Mouse (Mus musculus): ENCODE measurements around the gene Dus2. TPM values are rescaled to one million over a fixed set of nuclear protein-coding genes. Genes with fewer than 3 reads are reported as not detected.
A peak's percentile ranks its signal among the peaks of the same experiment; 100 is the strongest.
"Not testable (repeated sequence)": the region's sequence is repeated elsewhere in the genome, so short reads cannot be mapped to it uniquely, and the experiment has no call there.

The Dus2 gene
- total and polyA plus RNA-seq, 2 experiments from 2014 or later, result 15.4 to 20.2 TPM

GRCm38 (mm10) chr8:105998971-105999370, 7.8 kb downstream of the Dus2 start:
- Histone ChIP-seq H3K36me3 (ENCODE audit: insufficient read depth, low read length) (no peaks in the 10 kb centered on the region), H3K27me3 (ENCODE audit: insufficient read depth, low read length) (no peaks in the 10 kb centered on the region), H3K4me2 (ENCODE audit: low read depth, low read length) (no peak overlapping the region), H3K9me3 (ENCODE audit: low read length) (no peaks in the 10 kb centered on the region), H3K4me1 (ENCODE audit: insufficient read depth, low read length) (no peaks in the 10 kb centered on the region), H3K27ac (no peak overlapping the region), H3K9ac (replicated peaks; ENCODE audit: low read length) (no peak overlapping the region), H3K4me3 (ENCODE audit: low read length) (no peak overlapping the region)
- 89% methylated on average over 2 of the region's 2 CpGs for WGBS
- DNase-seq (ENCODE audit: low spot score) (no peak), ATAC-seq (no peak)
- no peak for TF ChIP-seq CTCF (IDR thresholded peaks at IDR 0.05; ENCODE audit: low read depth)

GRCm38 (mm10) chr8:106001908-106002307, 10.8 kb downstream of the Dus2 start:
- no peaks in the 10 kb centered on the region for H3K27me3 ChIP-seq (ENCODE audit: insufficient read depth, low read length)
- H3K36me3 ChIP-seq (ENCODE audit: insufficient read depth, low read length), result no peaks in the 10 kb centered on the region
- no peak for TF ChIP-seq CTCF (IDR thresholded peaks at IDR 0.05; ENCODE audit: low read depth)
- no peak overlapping the region for H3K27ac ChIP-seq
- no peak overlapping the region for H3K4me2 ChIP-seq (ENCODE audit: low read depth, low read length)
- 81% methylated on average over 4 of the region's 4 CpGs for WGBS
- H3K4me1 ChIP-seq (ENCODE audit: insufficient read depth, low read length), result no peaks in the 10 kb centered on the region
- no peak for DNase-seq (ENCODE audit: low spot score)
- H3K9me3 ChIP-seq (ENCODE audit: low read length), result no peaks in the 10 kb centered on the region
- H3K4me3 ChIP-seq (ENCODE audit: low read length), result no peak overlapping the region
- no peak for ATAC-seq
- no peak overlapping the region for H3K9ac ChIP-seq (replicated peaks; ENCODE audit: low read length)

GRCm38 (mm10) chr8:106004538-106005207, 13.5 kb downstream of the Dus2 start:
- no peak for ATAC-seq
- H3K36me3 ChIP-seq (ENCODE audit: insufficient read depth, low read length), result no peaks in the 10 kb centered on the region
- DNase-seq (ENCODE audit: low spot score), result no peak
- 70% methylated on average over 8 of the region's 8 CpGs for WGBS
- no peaks in the 10 kb centered on the region for H3K27me3 ChIP-seq (ENCODE audit: insufficient read depth, low read length)
- no peaks in the 10 kb centered on the region for H3K9me3 ChIP-seq (ENCODE audit: low read length)
- H3K9ac ChIP-seq (replicated peaks; ENCODE audit: low read length), result no peak overlapping the region
- no peaks in the 10 kb centered on the region for H3K4me1 ChIP-seq (ENCODE audit: insufficient read depth, low read length)
- H3K4me3 ChIP-seq (ENCODE audit: low read length), result no peak overlapping the region
- H3K27ac ChIP-seq, result no peak overlapping the region
- TF ChIP-seq CTCF (IDR thresholded peaks at IDR 0.05; ENCODE audit: low read depth), result no peak
- H3K4me2 ChIP-seq (ENCODE audit: low read depth, low read length), result no peak overlapping the region

GRCm38 (mm10) chr8:106005875-106006274, 14.7 kb downstream of the Dus2 start, which contains the start of gene Dpep2nb:
Dpep2nb (minus strand) TSS chr8:106005975.
- H3K36me3 ChIP-seq (ENCODE audit: insufficient read depth, low read length), result no peaks in the 10 kb centered on the region
- TF ChIP-seq CTCF (IDR thresholded peaks at IDR 0.05; ENCODE audit: low read depth), result no peak
- H3K9me3 ChIP-seq (ENCODE audit: low read length), result no peaks in the 10 kb centered on the region
- DNase-seq (ENCODE audit: low spot score) (no peak), ATAC-seq (no peak)
- no peak within 1 kb of the TSS for H3K4me3 ChIP-seq (ENCODE audit: low read length)
- H3K4me2 ChIP-seq (ENCODE audit: low read depth, low read length), result no peak within 1 kb of the TSS
- no peak within 1 kb of the TSS for H3K9ac ChIP-seq (replicated peaks; ENCODE audit: low read length)
- 71% methylated on average over 4 of the region's 4 CpGs for WGBS
- H3K27me3 ChIP-seq (ENCODE audit: insufficient read depth, low read length), result no peaks in the 10 kb centered on the region
- H3K4me1 ChIP-seq (ENCODE audit: insufficient read depth, low read length), result 0 out of 2 replicates have a peak, but pooled peaks cover 5% of the 10 kb centered on the region
- H3K27ac ChIP-seq, result no peak within 1 kb of the TSS

GRCm38 (mm10) chr8:106006413-106006812, 15.3 kb downstream of the Dus2 start:
- Histone ChIP-seq H3K4me1 (ENCODE audit: insufficient read depth, low read length) (0 out of 2 replicates have a peak, but pooled peaks cover 5% of the 10 kb centered on the region), H3K9me3 (ENCODE audit: low read length) (no peaks in the 10 kb centered on the region), H3K4me3 (ENCODE audit: low read length) (no peak overlapping the region), H3K36me3 (ENCODE audit: insufficient read depth, low read length) (no peaks in the 10 kb centered on the region), H3K4me2 (ENCODE audit: low read depth, low read length) (no peak overlapping the region), H3K27ac (no peak overlapping the region), H3K9ac (replicated peaks; ENCODE audit: low read length) (no peak overlapping the region), H3K27me3 (ENCODE audit: insufficient read depth, low read length) (no peaks in the 10 kb centered on the region)
- 88% methylated on average over 4 of the region's 4 CpGs for WGBS
- TF ChIP-seq CTCF (IDR thresholded peaks at IDR 0.05; ENCODE audit: low read depth), result peak; percentile 34
- peak; percentile 21 for DNase-seq (ENCODE audit: low spot score)
- ATAC-seq, result no peak

- 86% methylated on average over 3 of the region's 3 CpGs for WGBS
- Histone ChIP-seq H3K9me3 (ENCODE audit: low read length) (no peaks in the 10 kb centered on the region), H3K4me2 (ENCODE audit: low read depth, low read length) (no peak overlapping the region), H3K4me3 (ENCODE audit: low read length) (no peak overlapping the region), H3K27ac (no peak overlapping the region), H3K9ac (replicated peaks; ENCODE audit: low read length) (no peak overlapping the region), H3K36me3 (ENCODE audit: insufficient read depth, low read length) (no peaks in the 10 kb centered on the region), H3K27me3 (ENCODE audit: insufficient read depth, low read length) (no peaks in the 10 kb centered on the region), H3K4me1 (ENCODE audit: insufficient read depth, low read length) (0 out of 2 replicates have a peak, but pooled peaks cover 5% of the 10 kb centered on the region)
- ATAC-seq (no peak), DNase-seq (ENCODE audit: low spot score) (no peak)
- TF ChIP-seq CTCF (IDR thresholded peaks at IDR 0.05; ENCODE audit: low read depth), result no peak
Observed at GRCm38 (mm10) chr8:106007135-106007534, 16.0 kb downstream of the Dus2 start.

- H3K9ac ChIP-seq (replicated peaks; ENCODE audit: low read length); H3K4me3 ChIP-seq (ENCODE audit: low read length); DNase-seq (ENCODE audit: low spot score); H3K4me1 ChIP-seq (ENCODE audit: insufficient read depth, low read length); ATAC-seq; H3K27ac ChIP-seq; H3K9me3 ChIP-seq (ENCODE audit: low read length); H3K4me2 ChIP-seq (ENCODE audit: low read depth, low read length); H3K36me3 ChIP-seq (ENCODE audit: insufficient read depth, low read length); H3K27me3 ChIP-seq (ENCODE audit: insufficient read depth, low read length): not testable (repeated sequence)
- WGBS, result 70% methylated on average over 3 of the region's 3 CpGs
Observed at GRCm38 (mm10) chr8:106007891-106008290, 16.8 kb downstream of the Dus2 start.

All from hindbrain, postnatal 0 days (tissue).